Mouse (Mus musculus): ENCODE data around the gene Spef1.
"Not testable (repeated sequence)": the region's sequence is repeated elsewhere in the genome, so short reads cannot be mapped to it uniquely, and the experiment has no call there.

The Spef1 gene

DNA sequence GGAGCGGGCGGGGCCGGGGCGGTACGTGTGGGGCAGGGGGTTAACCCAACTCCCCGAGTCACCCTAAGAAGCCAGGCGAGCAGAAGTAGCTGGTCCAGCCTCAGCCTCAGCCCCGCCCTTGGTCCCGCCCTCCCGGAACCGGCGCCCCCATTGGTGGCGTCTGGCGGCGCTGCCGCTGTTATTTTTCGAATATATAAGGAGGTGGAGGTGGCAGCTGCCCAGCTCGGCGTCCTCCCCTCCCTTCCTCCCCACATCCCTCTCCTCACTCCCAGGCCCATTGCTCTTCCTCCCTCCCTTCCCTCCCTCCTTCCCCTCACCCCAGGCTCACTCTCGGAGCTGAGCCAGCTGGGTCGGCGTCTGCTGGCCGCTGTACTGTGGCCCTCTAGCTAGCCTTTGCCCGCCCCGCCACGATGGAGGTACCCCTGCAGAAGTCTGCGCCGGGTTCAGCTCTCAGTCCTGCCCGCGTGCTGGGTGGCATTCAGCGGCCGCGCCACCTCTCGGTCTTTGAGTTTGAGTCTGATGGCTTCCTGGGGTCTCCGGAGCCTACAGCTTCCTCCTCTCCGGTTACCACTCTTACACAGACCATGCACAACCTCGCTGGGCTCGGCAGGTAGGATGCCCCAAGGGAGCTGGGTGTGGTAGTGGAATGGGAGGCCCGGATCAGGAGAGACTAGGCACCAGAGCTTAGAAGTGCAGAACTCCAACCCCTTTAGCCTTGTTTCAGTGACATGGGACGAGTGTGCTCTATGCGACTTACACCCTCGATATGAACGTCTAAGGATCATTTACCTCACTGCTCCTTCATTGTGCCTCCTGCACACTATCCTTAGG is at the start of gene Spef1, which contains the start of gene Cdc25b:
Spef1 (minus strand) TSS at position 512 of the 831 bp plus-strand sequence.
Cdc25b (plus strand) TSS at position 179 of the 831 bp plus-strand sequence.
- ATAC-seq (ENCODE audit: low TSS enrichment) = peak; percentile 96

DNA sequence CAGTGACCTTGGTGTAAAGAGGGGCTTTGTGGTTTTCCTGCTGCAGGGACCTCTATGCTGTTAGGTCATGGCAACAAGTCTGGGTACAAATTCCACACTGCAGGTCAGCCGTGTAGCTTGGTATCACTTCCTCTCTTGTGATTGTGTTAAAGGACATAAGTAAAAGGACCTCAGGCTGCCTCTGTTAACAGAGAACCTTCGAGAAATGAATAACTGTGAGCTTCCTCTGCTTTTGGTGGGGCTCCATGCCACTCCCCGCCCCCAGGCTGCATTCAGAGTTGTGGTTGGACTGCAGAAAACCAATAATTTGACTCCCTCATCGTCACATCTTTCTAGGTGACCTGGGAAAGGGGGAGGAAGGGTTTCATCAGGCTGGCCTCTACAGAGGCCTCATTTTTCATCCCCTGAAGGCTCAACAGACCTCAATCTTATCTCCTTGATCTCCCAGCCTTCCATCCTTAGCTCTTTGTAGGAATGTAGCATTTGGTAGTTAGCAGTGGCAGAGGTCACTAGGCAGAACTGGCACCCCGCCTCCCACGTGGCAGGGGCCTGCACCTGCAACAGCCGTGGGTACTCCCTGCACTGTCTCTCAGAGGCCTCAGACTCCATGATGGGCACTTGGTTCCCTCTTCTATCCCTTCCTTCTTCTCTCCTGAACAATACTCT is 48.0 kb upstream of the Spef1 start:
- ATAC-seq (ENCODE audit: low TSS enrichment) = no peak

DNA sequence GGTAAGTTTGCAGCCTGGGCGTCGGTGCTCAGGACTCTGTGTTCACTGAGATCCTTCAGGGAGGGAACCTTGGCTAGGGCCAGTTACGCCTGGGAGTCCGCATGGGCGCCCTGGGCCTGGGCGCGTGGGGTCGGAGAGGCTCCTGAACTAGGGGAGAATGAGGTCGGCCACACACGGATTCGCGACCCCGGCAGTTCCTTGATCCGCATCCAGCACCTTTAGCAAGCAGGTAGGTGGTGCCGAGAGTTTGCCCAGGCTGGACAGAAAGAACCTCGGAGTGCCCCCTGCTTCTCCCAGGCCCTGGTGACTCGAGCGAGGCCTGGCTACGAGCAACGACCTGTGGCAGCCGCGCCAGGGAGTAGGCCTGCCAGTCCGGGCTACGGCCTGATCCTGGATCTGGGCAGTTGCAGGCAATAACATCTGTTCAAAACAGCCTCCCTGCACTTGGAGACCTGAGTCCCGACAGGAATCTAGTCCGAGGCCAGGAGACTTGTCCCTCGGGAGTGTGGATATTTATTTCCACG is 47.1 kb upstream of the Spef1 start:
- no peak for ATAC-seq (ENCODE audit: low TSS enrichment)

DNA sequence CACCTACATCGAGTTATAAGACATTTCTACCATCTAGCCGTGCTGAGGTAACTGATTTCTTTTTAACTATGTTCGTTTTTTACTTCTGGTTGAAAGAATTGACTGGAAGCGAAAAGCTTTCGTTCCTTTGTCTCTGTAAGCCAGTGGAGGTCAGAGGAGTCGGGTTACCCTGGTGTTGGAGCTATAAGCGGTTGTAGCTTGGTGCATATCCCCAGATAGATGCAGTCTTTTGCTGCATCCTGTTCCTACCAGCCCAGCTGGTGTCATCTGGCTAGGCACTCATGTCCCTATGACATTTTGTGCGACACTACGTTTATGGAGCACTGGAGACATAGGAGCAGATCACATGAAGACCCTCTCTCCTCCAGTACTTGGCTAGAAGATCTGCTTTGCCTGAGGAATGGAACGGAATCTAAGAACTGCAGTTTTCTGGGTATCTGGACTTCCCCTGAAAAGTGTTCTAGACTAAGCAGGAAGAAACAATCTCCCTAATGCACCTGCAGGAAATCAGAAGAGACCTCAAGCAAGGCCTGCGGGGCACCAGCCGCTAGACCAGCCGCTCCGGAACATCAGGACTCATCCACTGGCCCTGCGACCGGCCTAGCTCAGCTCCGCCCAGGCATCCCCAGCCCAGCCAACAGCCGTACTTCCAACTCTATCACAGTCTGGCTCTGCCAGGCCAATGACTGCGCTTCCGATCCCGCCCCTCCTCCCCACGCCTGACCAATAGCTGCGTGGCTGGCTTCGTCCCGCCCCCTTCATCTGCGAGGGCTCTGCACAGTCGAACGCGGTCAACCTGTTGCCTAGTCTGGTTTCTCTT is 46.4 kb upstream of the Spef1 start, which contains the start of gene Mavs:
Mavs (plus strand) TSS at position 757 of the 820 bp plus-strand sequence.
- ATAC-seq (ENCODE audit: low TSS enrichment) = peak; percentile 100

DNA sequence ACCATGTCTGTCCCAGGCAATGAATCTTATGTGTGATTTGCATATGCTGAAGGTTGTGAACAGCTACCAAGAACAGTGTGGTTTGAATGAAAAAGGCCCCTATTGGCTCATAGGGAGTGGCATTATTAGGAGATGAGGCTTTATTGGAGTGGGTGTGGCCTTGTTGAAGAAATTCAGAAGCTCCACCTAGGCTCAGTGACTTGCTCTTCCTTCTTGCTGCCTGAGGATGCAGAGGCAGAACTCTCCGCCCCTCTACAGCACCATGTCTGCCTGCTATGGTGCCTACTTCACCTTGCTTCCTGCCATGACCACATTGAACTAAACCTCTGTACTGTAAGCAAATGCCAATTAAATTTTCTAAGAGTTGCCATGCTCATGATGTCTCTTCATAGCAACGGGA is 45.5 kb upstream of the Spef1 start:
- no peak for ATAC-seq (ENCODE audit: low TSS enrichment)

DNA sequence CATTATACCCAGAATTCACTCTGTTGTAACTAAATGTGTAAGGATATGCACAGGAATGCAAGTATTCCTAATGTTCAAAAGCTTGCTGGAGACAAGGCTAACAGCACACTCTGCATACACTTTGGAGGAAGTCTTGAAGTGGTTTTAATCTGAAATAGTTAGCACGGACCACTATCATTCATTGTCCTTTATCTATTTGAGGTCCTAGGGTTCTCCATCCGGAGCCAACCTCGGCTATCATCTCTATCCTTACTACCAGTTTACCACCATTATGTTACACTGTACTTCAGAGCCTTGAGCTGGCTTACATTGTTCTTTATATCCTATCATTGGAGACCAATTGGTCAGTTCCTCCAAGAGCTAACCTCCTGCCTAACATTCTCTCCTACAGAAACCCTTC is 40.2 kb upstream of the Spef1 start:
- no peak for ATAC-seq (ENCODE audit: low TSS enrichment)

DNA sequence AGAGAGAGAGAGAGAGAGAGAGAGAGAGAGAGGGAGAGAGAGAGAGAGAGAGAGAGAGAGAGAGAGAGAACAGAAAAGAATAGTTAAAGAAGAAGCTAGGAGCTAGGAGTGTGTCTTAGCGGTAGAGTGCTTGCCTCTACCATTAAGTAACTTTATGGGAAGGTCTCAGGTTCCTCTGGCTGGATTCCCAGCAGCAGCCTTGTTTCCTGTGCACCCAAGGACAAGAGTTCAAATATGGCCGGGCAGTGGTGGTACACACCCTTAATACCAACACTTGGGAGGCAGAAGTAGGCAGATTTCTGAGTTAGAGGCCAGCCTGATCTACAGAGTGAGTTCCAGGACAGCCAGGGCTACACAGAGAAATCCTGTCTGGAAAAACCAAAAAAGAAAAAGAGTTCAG is 39.6 kb upstream of the Spef1 start:
- ATAC-seq (ENCODE audit: low TSS enrichment) = not testable (repeated sequence)

- no peak for ATAC-seq (ENCODE audit: low TSS enrichment)
Observed at GRCm38 (mm10) chr2:131225178-131225577, 38.1 kb upstream of the Spef1 start.

DNA sequence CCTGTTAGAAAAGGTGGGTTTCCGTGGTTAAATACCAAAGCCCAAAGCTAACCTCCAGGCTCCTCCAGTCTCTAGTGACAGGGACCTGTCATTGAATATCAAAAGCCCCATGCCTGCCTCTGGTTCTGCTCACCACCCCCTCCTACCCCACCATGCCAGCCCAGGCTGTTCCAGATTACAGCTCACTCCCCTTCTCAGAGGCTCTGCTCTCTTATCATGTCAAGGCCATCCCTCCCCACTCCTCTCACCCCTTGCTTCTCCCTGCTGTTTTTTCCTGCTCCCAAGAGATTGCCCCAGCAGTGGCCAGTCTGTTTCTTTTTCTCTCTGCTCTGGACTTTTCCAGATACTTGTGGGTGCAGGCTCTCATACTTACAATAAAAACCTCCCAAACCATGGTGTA is 36.5 kb upstream of the Spef1 start:
- no peak for ATAC-seq (ENCODE audit: low TSS enrichment)

DNA sequence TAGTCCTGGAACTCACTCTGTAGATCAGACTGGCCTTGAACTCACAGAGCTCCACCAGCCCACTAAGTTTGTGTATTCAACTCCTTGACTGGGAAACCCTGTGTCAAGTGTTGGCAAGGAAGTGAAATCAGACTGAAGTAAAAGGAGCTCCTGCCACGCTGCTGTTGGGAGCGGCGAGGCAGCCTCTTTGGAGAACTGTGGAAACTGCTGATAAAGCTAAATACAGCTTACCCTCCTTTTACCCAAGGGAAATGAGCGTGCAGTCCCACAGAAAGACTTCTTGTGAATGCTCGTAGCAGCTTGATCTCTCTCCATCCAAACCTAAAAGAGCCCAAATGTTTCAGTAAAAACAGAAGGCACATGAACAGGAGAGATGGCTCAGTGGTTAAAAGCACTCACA is 35.5 kb upstream of the Spef1 start:
- ATAC-seq (ENCODE audit: low TSS enrichment) = no peak

DNA sequence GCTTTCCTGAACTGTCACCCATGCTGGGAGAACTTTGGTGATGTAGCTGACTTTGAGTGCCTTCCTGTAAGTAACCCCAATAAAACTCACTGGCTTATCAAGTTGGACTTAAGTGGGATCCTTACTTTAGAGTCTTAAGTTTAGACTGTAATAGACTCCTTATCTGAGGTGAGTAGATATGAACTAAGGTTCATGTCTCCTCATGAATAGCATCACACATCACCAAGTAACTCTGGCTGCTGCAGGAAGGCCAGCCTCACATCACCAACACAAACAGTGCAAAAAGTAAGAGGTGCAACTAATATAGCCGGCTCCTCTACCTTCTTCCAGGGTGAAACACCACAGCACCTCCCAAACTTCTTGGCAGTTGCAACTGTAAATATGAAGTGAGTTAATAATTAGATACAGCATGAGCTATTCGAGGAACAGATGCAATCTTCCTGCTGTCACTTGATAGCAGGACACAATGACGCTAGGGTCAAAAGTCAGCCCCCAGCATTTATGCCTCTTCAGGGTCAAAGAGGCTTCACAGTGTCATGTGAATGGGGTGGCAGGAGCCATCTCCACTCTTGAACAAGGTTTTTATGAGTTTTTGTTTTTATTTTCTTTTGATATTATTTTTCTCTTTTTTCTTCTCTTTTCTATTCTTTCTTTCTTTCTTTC is 34.9 kb upstream of the Spef1 start:
- no peak for ATAC-seq (ENCODE audit: low TSS enrichment)

GRCm38 (mm10) chr2:131220030-131220429 is 32.9 kb upstream of the Spef1 start:
- ATAC-seq (ENCODE audit: low TSS enrichment) = no peak

GRCm38 (mm10) chr2:131215941-131216858 is 29.1 kb upstream of the Spef1 start:
- no peak for ATAC-seq (ENCODE audit: low TSS enrichment)

- no peak for ATAC-seq (ENCODE audit: low TSS enrichment)
Observed at GRCm38 (mm10) chr2:131213773-131214172, 26.7 kb upstream of the Spef1 start.

DNA sequence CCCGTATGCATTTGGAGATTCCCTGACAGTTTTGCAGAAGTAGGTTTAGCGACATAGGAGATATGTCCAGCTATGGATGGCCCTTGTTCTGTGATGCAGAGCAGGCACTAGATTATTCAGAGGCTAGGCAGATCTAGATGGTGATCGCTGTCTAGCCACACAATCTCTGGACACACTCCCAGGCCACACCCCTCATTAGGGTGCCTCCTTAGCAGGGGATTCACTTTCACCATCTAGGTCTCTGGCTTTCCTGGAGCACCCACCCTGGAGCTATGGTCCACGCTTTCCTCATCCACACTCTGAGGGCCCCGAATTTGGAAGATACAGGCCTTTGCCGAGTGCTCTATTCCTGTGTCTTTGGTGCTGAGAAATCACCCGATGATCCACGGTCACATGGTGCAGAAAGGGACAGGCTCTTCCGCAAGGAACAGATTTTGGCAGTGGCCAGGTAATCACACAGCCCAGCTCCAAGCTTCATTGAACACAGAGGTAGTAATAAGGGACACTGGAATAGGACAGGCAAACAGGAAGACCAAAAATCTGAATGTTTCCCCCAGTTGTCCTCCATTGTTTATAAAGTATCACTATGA is 24.0 kb upstream of the Spef1 start:
- peak; percentile 5 for ATAC-seq (ENCODE audit: low TSS enrichment)

DNA sequence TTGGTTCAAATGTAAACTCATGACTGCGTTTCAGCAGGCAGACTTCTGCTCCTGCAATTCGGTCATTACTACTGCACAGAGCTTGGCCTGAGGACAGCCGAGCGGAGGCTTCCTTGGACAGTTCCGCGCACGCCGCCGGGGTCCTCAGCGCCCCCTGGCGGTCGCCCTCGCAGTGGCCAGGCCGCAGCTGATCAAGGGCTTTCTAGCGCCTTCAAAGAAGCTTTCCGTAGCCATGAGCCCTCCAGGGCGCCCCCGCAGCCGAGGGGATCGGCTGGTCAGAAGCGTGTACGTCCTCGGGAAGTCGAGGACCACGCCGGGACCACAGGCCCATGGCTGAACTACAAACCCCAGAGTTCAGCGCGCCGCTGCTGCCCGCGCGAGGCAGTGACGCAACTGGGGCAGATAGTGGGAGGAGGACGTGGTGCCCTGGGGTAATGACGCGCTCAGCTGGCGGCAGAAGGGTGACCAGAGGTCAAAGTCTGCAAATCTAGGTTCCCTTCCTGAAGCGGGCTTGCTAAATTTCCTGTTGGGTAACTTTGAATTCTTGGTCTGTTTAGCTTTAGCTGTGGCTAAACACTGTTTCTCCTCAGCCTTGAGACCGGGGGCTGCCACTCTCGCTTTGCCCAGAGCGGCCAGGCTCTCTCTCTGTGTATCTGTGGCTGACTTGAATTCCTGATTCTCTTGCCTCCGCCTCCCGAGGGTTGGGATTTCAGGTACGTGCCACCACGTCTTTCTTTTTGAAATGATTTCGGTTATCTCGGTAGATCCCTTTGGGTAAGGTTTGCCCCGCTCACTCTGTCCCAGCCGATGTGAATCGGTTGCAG is 23.1 kb upstream of the Spef1 start:
- peak; percentile 95 for ATAC-seq (ENCODE audit: low TSS enrichment)

DNA sequence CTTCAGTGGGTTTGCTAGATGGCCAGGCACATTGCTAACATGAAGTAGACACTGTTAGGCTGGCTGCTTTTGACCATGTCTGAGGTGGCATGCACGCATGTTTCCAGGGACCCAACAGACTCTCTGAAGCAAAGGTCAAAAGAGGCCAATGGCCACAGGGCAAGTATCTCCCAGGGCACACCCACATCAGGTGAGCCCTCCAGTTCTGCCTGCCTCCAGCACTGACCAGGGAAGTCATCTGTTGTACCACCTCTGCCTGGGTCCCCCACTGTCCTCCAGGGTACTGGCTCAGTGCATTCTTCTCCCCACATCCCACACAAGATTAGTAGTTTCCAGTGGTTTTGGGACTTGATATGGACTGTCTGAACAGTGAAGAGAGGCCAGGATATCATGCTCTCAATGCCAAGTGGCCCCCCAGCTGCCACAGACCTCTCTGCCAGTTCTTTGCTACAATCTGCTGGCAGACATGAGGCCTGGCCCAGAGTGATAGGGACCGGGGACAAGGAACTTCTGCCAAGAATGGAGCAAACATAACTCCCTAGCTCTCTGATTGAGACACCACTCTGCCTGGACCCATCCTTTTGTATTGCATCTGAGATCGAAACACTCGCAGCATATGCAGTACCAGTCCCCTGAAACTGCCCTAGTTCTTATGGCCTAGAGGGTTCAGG is 22.2 kb upstream of the Spef1 start:
- no peak for ATAC-seq (ENCODE audit: low TSS enrichment)

DNA sequence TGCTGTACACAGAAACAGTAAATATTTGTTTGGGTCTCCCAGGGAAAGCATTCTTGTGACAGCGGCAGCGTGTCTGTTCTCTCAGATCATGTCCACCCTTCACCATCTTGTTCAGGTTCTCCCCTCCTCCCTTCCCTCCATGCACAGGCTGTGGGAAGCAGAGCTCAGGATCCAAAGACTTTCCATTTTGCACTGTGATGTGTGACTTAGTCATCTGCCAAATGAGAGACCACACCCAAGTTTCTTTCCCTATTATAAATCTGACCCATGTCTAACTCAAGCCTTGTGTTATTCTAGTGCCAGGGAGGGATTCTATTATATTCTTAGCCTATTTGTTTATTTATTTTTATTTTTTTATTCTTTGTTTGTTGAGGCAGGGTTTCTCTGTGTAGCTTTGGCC is 21.3 kb upstream of the Spef1 start:
- no peak for ATAC-seq (ENCODE audit: low TSS enrichment)

DNA sequence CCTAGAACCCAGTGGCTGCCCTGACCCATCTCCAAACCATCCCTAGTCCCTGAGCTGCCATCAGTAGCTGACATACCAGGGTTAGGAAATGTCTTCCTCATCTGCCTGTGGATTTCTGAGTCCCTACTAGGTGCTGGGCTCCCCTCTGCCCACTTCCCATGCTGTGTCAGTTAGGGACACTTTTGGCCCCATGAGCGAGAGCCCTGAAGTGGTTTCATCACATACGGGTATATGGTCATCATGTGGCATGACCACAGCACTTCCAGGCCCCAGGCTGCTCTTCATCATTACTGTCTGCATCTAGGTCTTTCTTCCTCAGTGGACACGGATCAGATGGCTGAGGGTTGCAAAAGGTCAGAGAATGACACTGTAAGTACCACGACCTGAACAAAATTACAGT is 19.7 kb upstream of the Spef1 start, which contains the start of gene Ap5s1:
Ap5s1 (plus strand) TSS at position 301 of the 400 bp plus-strand sequence.
- ATAC-seq (ENCODE audit: low TSS enrichment) = no peak
